Mouse (Mus musculus) c-Kit-negative CD71-positive TER-119-positive erythroid progenitor cells, embryonic 14.5 days (primary cell): Measurements from ENCODE around the gene Engase.

Experiments
- DNase-seq: peaks from one replicate; pipeline ENCODE4 v3.0.0-alpha.2; 2013; ENCODE audit warnings: low read depth, low spot score

Gene Engase

GRCm38 (mm10) chr11:118453886-118454671, 22.6 kb upstream of the Engase start:
- no peak for DNase-seq

DNA sequence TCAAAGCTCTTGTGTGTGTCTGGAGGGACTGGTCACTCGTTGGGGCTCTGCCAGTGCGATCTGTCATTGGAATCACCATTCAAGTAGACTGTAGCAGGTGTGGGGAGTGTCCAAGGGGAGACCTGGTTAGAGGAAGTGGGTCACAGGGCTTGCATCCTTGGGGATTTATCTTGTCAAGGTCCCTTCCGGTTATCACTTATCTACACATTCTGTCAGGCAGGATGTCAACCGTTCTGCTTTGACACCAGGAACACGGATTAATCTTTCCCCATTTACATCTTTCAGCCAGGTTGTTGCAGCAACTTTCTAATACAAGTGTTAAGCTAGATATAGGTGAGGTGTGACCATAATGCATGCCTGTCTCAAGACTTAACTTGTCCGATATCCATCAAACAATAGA, 20.8 kb upstream of the Engase start:
- no peak for DNase-seq

- no peak for DNase-seq
These were observed 19.7 kb upstream of the Engase start for GRCm38 (mm10) chr11:118456937-118457336.

DNA sequence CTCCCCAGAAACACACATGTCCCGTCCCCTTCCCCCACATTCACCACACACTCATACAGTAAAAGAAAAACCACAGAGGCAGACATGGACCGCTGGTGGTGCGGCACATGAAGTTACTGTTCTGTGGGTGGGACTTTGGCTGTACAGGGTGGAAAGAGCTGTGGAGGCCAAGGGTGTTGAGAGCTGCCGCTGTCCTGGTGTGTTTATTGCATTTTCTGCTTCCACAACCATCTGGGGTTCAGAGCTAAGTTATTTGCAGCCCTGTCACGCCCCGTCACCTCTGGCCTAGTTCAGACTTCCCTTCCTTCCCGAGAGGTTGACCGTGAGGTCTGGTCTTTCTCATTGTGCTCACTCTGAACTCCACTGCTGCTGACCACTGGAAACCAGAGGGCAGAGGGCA, 17.6 kb upstream of the Engase start:
- DNase-seq, result no peak

GRCm38 (mm10) chr11:118459536-118459935, 17.1 kb upstream of the Engase start:
- DNase-seq, result no peak

GRCm38 (mm10) chr11:118460280-118460679, 16.3 kb upstream of the Engase start:
- DNase-seq, result peak; percentile 17

DNA sequence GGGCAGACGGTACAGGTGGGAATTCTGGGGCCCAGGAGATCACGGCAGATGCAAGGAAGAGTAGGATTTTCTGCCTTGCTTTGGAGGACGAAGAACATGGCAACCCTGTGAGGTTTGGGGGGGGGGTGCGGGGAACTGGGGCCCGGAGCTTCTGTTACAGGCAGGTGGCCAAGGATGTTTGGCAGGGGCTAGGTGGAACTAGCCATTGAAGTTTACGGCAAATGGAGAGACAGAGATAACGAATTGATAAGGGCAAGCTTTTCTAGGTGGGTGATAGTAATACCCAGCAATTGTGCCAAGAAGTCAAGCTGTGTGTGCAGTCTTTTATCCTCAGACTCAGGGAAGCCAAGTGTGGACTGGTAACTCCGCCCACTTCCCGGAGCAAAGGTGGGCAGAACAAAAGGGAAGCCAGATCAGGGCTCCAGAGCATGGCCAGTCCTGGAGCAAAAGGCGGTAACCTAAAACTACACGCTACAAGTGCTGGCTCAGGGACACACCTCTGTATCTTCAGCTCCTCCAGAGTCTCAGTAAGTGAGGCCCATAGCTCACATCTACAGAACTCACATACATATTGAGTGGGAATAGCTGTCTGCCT, 9.1 kb upstream of the Engase start:
- DNase-seq, result no peak

- DNase-seq, result no peak
These were observed 7.0 kb upstream of the Engase start for GRCm38 (mm10) chr11:118469509-118470160.

DNA sequence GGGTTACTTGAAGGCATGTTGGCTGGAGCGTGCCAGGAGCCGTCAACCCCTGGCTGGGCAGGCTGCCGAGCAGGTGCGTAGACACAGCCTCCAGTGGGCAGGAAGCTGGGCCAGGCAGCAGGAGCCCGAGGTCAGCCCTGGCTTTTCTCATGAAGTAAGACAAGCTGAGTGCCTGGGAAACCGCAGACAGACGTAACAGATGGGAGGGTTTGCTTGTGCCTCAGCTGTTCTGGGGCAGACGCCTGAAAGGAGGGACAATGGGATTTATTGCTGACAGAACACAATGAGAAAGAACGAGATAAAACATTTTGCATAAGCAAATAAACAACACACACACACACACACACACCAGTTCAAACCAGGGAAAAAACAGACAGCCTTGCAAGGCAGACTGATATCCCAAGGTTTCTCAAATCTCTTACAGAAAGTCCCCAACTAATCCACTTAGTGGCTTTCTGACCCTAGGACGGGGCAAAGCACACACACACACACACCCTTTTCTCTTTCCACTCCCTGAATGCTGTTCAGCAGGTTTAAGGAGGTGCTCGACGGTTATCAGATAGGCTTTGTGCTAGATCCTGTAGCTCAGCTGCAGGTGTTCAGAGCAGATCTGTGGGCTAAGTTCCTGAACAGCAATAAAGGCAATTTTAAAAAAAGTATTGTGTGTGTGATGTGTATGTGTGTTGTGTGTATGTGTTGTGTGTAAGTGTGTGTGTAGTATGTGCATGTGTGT, 6.2 kb upstream of the Engase start:
- DNase-seq, result no peak

DNA sequence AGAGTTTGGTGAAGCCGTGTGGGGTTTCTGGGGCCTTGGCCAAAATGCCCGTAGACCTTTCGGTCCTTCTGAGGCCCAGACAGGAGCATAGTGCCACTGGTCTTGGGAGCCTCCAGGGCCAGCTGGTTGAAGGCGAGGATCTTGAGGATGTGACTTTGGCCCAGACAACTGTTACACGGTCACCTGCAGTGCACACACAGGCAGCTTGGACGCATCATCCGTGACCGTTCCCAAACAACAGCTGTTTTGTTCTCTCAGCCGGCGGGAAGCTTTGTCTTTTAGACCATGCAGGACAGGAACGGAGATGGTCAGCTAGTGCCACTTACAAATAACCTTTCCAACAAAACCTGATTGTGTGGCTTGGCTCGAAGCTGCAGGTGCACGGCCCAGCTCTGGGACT, 5.0 kb upstream of the Engase start:
- DNase-seq, result no peak

- DNase-seq, result no peak
These were observed 3.5 kb upstream of the Engase start for GRCm38 (mm10) chr11:118473161-118473560.

- DNase-seq, result no peak
These were observed 2.7 kb upstream of the Engase start for GRCm38 (mm10) chr11:118473842-118474500.

GRCm38 (mm10) chr11:118475496-118476083, 1.0 kb upstream of the Engase start:
- no peak for DNase-seq

GRCm38 (mm10) chr11:118479776-118480175, 3.1 kb downstream of the Engase start:
- DNase-seq, result no peak

DNA sequence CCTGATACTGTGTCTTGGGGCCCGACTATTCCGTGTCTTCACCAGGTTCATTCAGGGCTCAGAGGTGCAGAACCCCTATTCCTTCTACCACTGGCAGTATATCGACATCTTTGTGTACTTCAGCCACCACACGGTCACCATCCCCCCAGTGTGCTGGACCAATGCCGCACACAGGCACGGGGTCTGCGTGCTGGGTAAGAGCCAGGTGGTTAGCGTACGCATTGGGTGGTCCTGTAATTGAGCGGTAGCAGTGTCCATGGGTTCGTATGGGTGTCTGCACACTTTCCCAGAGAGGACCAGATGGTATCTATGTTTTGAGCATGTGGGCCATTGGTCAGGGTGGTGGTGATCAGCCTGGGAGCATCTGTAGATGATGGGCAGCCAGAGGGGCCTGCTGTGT, 4.6 kb downstream of the Engase start:
- no peak for DNase-seq

DNA sequence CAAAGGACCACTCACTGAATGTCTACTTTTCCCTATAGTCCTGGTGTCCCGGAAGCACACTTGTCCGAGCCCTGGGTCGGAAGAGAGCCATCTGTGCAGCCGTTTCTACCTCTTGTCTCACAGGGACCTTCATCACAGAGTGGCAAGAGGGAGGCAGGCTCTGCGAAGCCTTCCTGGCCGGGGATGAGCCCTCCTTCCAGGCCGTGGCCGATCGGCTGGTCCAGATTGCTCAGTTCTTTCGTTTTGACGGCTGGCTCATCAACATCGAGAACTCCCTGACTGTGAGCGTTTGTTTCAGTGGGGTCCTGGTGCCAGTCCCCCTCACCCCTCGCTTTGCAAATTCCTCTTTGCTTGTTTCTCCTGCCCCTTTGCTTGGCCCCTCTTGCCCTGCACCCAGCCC, 5.1 kb downstream of the Engase start:
- no peak for DNase-seq

- DNase-seq, result no peak
These were observed 7.5 kb downstream of the Engase start for GRCm38 (mm10) chr11:118484169-118484568.

GRCm38 (mm10) chr11:118485338-118485737, 8.7 kb downstream of the Engase start:
- no peak for DNase-seq

GRCm38 (mm10) chr11:118485780-118486179, 9.2 kb downstream of the Engase start:
- no peak for DNase-seq

GRCm38 (mm10) chr11:118486281-118486680, 9.7 kb downstream of the Engase start:
- no peak for DNase-seq
